Mouse (Mus musculus): ENCODE data around the gene Lrrc2.

DNA sequence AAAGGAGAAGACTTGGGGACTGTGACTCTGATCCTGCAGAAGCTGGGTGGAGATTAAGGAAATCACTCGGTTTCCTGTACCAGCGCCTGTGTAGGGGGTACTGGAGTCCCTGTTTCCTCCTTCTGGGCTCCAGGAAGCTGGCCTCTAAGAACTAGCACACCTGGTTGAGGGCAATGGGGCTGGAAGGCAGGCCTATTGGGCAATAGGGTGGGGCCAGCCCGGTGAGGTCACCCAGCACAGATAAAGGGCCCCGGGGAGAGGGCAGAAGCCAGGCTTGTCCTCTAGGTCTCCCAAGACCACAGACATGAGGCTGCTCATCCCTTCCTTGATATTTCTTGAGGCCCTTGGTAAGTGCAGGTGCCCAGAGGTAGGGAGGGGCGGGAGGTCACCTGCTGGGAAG, 67.7 kb downstream of the Lrrc2 start, which contains the start of gene Ltf:
- TF ChIP-seq POLR2A (IDR thresholded peaks at IDR 0.05; ENCODE audit: low read depth, low read length) (no peak), CTCF (IDR thresholded peaks at IDR 0.05; ENCODE audit: extremely low read depth, insufficient read length, insufficient replicate concordance, low read depth, low read length) (no peak)
